Mouse (Mus musculus) stomach, embryonic 14.5 days (tissue): ENCODE measurements around the gene Ugt1a9. TPM values are rescaled to one million over a fixed set of nuclear protein-coding genes. Genes with fewer than 3 reads are reported as not detected.

Experiments used
- ATAC-seq: fragments of 200-750 bp; cut with Nextera tagmentation; 2 replicates; pipeline ENCODE4 v1.8.0; 2017; ENCODE audit warnings: low read depth, moderate TSS enrichment; ENCODE audit not compliant: insufficient number of reproducible peaks, insufficient read depth, low FRiP score
- H3K27ac ChIP-seq: fragments of 300-500 bp; sonication (generic); 2 replicates; pipeline ENCODE4 v1.5.1; 2014; ENCODE audit warnings: mild to moderate bottlenecking, low read length, moderate library complexity, mixed read lengths
- H3K27me3 ChIP-seq: fragments of 300-500 bp; sonication (generic); 2 replicates; pipeline ENCODE4 v1.6.1; 2014; ENCODE audit warnings: low read length, control low read depth, mixed read lengths; ENCODE audit not compliant: control insufficient read depth, insufficient read depth
- H3K36me3 ChIP-seq: fragments of 300-500 bp; sonication (generic); 2 replicates; pipeline ENCODE4 v1.6.1; 2014; ENCODE audit warnings: mild to moderate bottlenecking, control low read depth, low read length, moderate library complexity, mixed read lengths; ENCODE audit not compliant: control insufficient read depth, insufficient read depth
- H3K4me1 ChIP-seq: fragments of 300-500 bp; sonication (generic); 2 replicates; pipeline ENCODE4 v1.6.1; 2014; ENCODE audit warnings: low read length, control low read depth, mixed read lengths; ENCODE audit not compliant: control insufficient read depth, insufficient read depth
- H3K4me2 ChIP-seq: fragments of 300-500 bp; sonication (generic); replicated peaks from 2 replicates; pipeline ENCODE4 v1.6.1; 2014; ENCODE audit warnings: low read depth, low read length, control low read depth
- H3K4me3 ChIP-seq: fragments of 300-500 bp; sonication (generic); 2 replicates; pipeline ENCODE4 v1.5.1; 2014; ENCODE audit warnings: low read depth, low read length, control low read depth
- H3K9ac ChIP-seq: fragments of 300-500 bp; sonication (generic); replicated peaks from 2 replicates; pipeline ENCODE4 v1.6.1; 2014; ENCODE audit warnings: low read depth, mild to moderate bottlenecking, control low read depth, low read length, moderate library complexity, mixed read lengths
- H3K9me3 ChIP-seq: fragments of 300-500 bp; sonication (generic); 2 replicates; pipeline ENCODE4 v1.6.1; 2016; ENCODE audit warnings: low read depth, low read length, control low read depth; ENCODE audit not compliant: control insufficient read depth
- WGBS: fragments of 180-500 bp; shearing (Covaris S2); extraction: QIAGEN DNeasy Blood & Tissue Kit; methylation state at CpG from one replicate; pipeline ENCODE4 v1.1.7; 2014; 5-methylcytosine and 5-hydroxymethylcytosine counted together
- polyA plus RNA-seq: library from polyadenylated mRNA; unstranded; fragments of >200 nt; fragmentation: Nextera tagmentation; extraction: Ambion mirVana; gene quantifications from 2 replicates; pipeline ENCODE4 v1.2.1, GENCODE M21; 2014

Gene Ugt1a9
- polyA plus RNA-seq, 1 experiment from 2014 or later: 0.46 TPM

- H3K27me3 ChIP-seq: no peaks in the 10 kb centered on the region
- peaks cover 92% of the 10 kb centered on the region for H3K9me3 ChIP-seq
- no peak for ATAC-seq
- H3K36me3 ChIP-seq: no peaks in the 10 kb centered on the region
- no peak overlapping the region for H3K9ac ChIP-seq
- H3K4me1 ChIP-seq: no peaks in the 10 kb centered on the region
- 84% methylated on average over 5 of the region's 5 CpGs for WGBS
- no peak overlapping the region for H3K4me2 ChIP-seq
- H3K4me3 ChIP-seq: no peak overlapping the region
- H3K27ac ChIP-seq: no peak overlapping the region
Measured at GRCm38 (mm10) chr1:88229986-88230385, 159.4 kb downstream of the Ugt1a9 start.

GRCm38 (mm10) chr1:88230421-88230820 is 159.8 kb downstream of the Ugt1a9 start:
- H3K4me3 ChIP-seq: no peak overlapping the region
- H3K9me3 ChIP-seq: peaks cover 95% of the 10 kb centered on the region
- no peaks in the 10 kb centered on the region for H3K27me3 ChIP-seq
- no peak overlapping the region for H3K4me2 ChIP-seq
- no peaks in the 10 kb centered on the region for H3K36me3 ChIP-seq
- H3K4me1 ChIP-seq: no peaks in the 10 kb centered on the region
- WGBS: 72% methylated on average over 7 of the region's 7 CpGs
- no peak overlapping the region for H3K27ac ChIP-seq
- no peak overlapping the region for H3K9ac ChIP-seq
- ATAC-seq: no peak

- Histone ChIP-seq H3K27me3 (no peaks in the 10 kb centered on the region), H3K9ac (no peak overlapping the region), H3K36me3 (no peaks in the 10 kb centered on the region), H3K4me1 (no peaks in the 10 kb centered on the region), H3K27ac (no peak overlapping the region), H3K4me2 (no peak overlapping the region), H3K9me3 (peaks cover 95% of the 10 kb centered on the region), H3K4me3 (no peak overlapping the region)
- WGBS: 75% methylated on average over 6 of the region's 6 CpGs
- no peak for ATAC-seq
Measured at GRCm38 (mm10) chr1:88230981-88231802, 160.6 kb downstream of the Ugt1a9 start.

- Histone ChIP-seq H3K27ac (no peak overlapping the region), H3K9ac (no peak overlapping the region), H3K4me1 (no peaks in the 10 kb centered on the region), H3K4me3 (no peak overlapping the region), H3K4me2 (no peak overlapping the region), H3K36me3 (no peaks in the 10 kb centered on the region), H3K9me3 (peaks cover 90% of the 10 kb centered on the region), H3K27me3 (no peaks in the 10 kb centered on the region)
- ATAC-seq: no peak
- 66% methylated on average over 7 of the region's 7 CpGs for WGBS
Measured at GRCm38 (mm10) chr1:88231803-88232499, 161.4 kb downstream of the Ugt1a9 start.

- 57% methylated on average over 3 of the region's 3 CpGs for WGBS
- no peak for ATAC-seq
- no peak overlapping the region for H3K4me3 ChIP-seq
- H3K4me1 ChIP-seq: no peaks in the 10 kb centered on the region
- H3K4me2 ChIP-seq: no peak overlapping the region
- H3K27me3 ChIP-seq: no peaks in the 10 kb centered on the region
- H3K27ac ChIP-seq: no peak overlapping the region
- H3K36me3 ChIP-seq: no peaks in the 10 kb centered on the region
- H3K9ac ChIP-seq: no peak overlapping the region
- peaks cover 89% of the 10 kb centered on the region for H3K9me3 ChIP-seq
Measured at GRCm38 (mm10) chr1:88232664-88233380, 162.2 kb downstream of the Ugt1a9 start.

GRCm38 (mm10) chr1:88233421-88234247 is 163.0 kb downstream of the Ugt1a9 start:
- Histone ChIP-seq H3K4me2 (no peak overlapping the region), H3K4me1 (no peaks in the 10 kb centered on the region), H3K36me3 (no peaks in the 10 kb centered on the region), H3K9me3 (peaks cover 89% of the 10 kb centered on the region), H3K4me3 (no peak overlapping the region), H3K9ac (no peak overlapping the region), H3K27me3 (no peaks in the 10 kb centered on the region), H3K27ac (no peak overlapping the region)
- 67% methylated on average over 14 of the region's 14 CpGs for WGBS
- 0 out of 2 replicates have a peak, but pooled peaks have one; percentile 4 for ATAC-seq

GRCm38 (mm10) chr1:88234248-88234610 is 163.6 kb downstream of the Ugt1a9 start:
- WGBS: 64% methylated on average over 4 of the region's 4 CpGs
- no peaks in the 10 kb centered on the region for H3K4me1 ChIP-seq
- H3K9ac ChIP-seq: no peak overlapping the region
- H3K36me3 ChIP-seq: no peaks in the 10 kb centered on the region
- H3K27me3 ChIP-seq: no peaks in the 10 kb centered on the region
- no peak for ATAC-seq
- H3K27ac ChIP-seq: no peak overlapping the region
- peaks cover 89% of the 10 kb centered on the region for H3K9me3 ChIP-seq
- no peak overlapping the region for H3K4me3 ChIP-seq
- no peak overlapping the region for H3K4me2 ChIP-seq

- Histone ChIP-seq H3K4me3 (no peak overlapping the region), H3K4me1 (no peaks in the 10 kb centered on the region), H3K36me3 (no peaks in the 10 kb centered on the region), H3K27me3 (no peaks in the 10 kb centered on the region), H3K4me2 (no peak overlapping the region), H3K27ac (no peak overlapping the region), H3K9me3 (peaks cover 88% of the 10 kb centered on the region), H3K9ac (no peak overlapping the region)
- ATAC-seq: no peak
- WGBS: 44% methylated on average over 5 of the region's 5 CpGs
Measured at GRCm38 (mm10) chr1:88234646-88235045, 164.0 kb downstream of the Ugt1a9 start.
